Mouse (Mus musculus) frontal cortex, postnatal 36 days (tissue): ENCODE data around the gene Zfp143.
"Not testable (repeated sequence)": the region's sequence is repeated elsewhere in the genome, so short reads cannot be mapped to it uniquely, and the experiment has no call there.

Experiments
- DNase-seq, 2 experiments: peaks; one replicate each; pipeline ENCODE4 v3.0.0; 2022; ENCODE audit warnings: low spot score in 2 of 2

The Zfp143 gene

GRCm38 (mm10) chr7:110061199-110061751 is at the start of gene Zfp143:
TSS of gene Zfp143 (plus strand) at chr7:110061217.
- peak; percentile 100 for DNase-seq

GRCm38 (mm10) chr7:110011417-110011816 is 49.6 kb upstream of the Zfp143 start:
- no peak for DNase-seq

- DNase-seq, result no peak
Observed at GRCm38 (mm10) chr7:110014272-110014671, 46.7 kb upstream of the Zfp143 start.

GRCm38 (mm10) chr7:110018117-110018630 is 42.8 kb upstream of the Zfp143 start, which contains the start of gene Ipo7:
TSS of gene Ipo7 (plus strand) at chr7:110018274.
- peak; percentile 92 to 95 for DNase-seq

GRCm38 (mm10) chr7:110018631-110019482 is 42.2 kb upstream of the Zfp143 start:
- DNase-seq, result peak; percentile 14 to 33

GRCm38 (mm10) chr7:110023553-110023952 is 37.5 kb upstream of the Zfp143 start:
- DNase-seq, result no peak

- no peak for DNase-seq
Observed at GRCm38 (mm10) chr7:110026594-110026993, 34.4 kb upstream of the Zfp143 start.

GRCm38 (mm10) chr7:110028826-110029225 is 32.2 kb upstream of the Zfp143 start:
- no peak for DNase-seq

- DNase-seq, result no peak
Observed at GRCm38 (mm10) chr7:110030342-110030741, 30.7 kb upstream of the Zfp143 start.

GRCm38 (mm10) chr7:110057723-110058122 is 3.3 kb upstream of the Zfp143 start:
- not testable (repeated sequence) for DNase-seq

- no peak for DNase-seq
Observed at GRCm38 (mm10) chr7:110059092-110059785, 1.8 kb upstream of the Zfp143 start.

- DNase-seq, result peak in 1 of 2 experiments; percentile 31
Observed at GRCm38 (mm10) chr7:110060106-110060668, 830 bp upstream of the Zfp143 start.

- no peak for DNase-seq
Observed at GRCm38 (mm10) chr7:110060669-110061198, 283 bp upstream of the Zfp143 start.

- peak; percentile 74 to 79 for DNase-seq
Observed at GRCm38 (mm10) chr7:110061752-110062273, 796 bp downstream of the Zfp143 start.

GRCm38 (mm10) chr7:110063731-110064130 is 2.7 kb downstream of the Zfp143 start:
- DNase-seq, result no peak

- DNase-seq, result no peak
Observed at GRCm38 (mm10) chr7:110069070-110069469, 8.1 kb downstream of the Zfp143 start.

GRCm38 (mm10) chr7:110078168-110078567 is 17.2 kb downstream of the Zfp143 start:
- no peak for DNase-seq

GRCm38 (mm10) chr7:110083386-110084165 is 22.6 kb downstream of the Zfp143 start:
- DNase-seq, result peak; percentile 9 to 38

- DNase-seq, result no peak
Observed at GRCm38 (mm10) chr7:110085217-110085616, 24.2 kb downstream of the Zfp143 start.

GRCm38 (mm10) chr7:110087914-110088313 is 26.9 kb downstream of the Zfp143 start:
- no peak for DNase-seq

- peak; percentile 26 to 47 for DNase-seq
Observed at GRCm38 (mm10) chr7:110091670-110092069, 30.7 kb downstream of the Zfp143 start.
